Mouse (Mus musculus): ENCODE data around the gene Pltp.

GRCm38 (mm10) chr2:164815348-164815747 lies 42.2 kb downstream of the Pltp start:
- TF ChIP-seq CTCF (IDR thresholded peaks at IDR 0.05; ENCODE audit: borderline replicate concordance, insufficient read depth, low read depth, low read length) (no peak), POLR2A (IDR thresholded peaks at IDR 0.05; ENCODE audit: borderline replicate concordance, insufficient read depth, low read length) (no peak)

All from cerebellum, adult 2 months (tissue).